Mouse (Mus musculus) neural tube, embryonic 14.5 days (tissue): ENCODE measurements around the gene Cnot4. TPM values are rescaled to one million over a fixed set of nuclear protein-coding genes. Genes with fewer than 3 reads are reported as not detected.
"Not testable (repeated sequence)": the region's sequence is repeated elsewhere in the genome, so short reads cannot be mapped to it uniquely, and the experiment has no call there.

Experiments
- ATAC-seq: fragments of 200-750 bp; cut with Nextera tagmentation; 2 replicates; pipeline ENCODE4 v1.8.0; 2017; ENCODE audit warnings: low read depth, mild to moderate bottlenecking, moderate TSS enrichment, moderate library complexity
- H3K27ac ChIP-seq: fragments of 300-500 bp; sonication (generic); 2 replicates; pipeline ENCODE4 v1.5.1; 2014; ENCODE audit warnings: low read depth, mild to moderate bottlenecking, control low read depth, low read length, moderate library complexity, mixed read lengths
- H3K27me3 ChIP-seq: fragments of 300-500 bp; sonication (generic); 2 replicates; pipeline ENCODE4 v1.6.1; 2014; ENCODE audit warnings: low read length; ENCODE audit not compliant: control insufficient read depth, insufficient read depth
- H3K36me3 ChIP-seq: fragments of 300-500 bp; sonication (generic); 2 replicates; pipeline ENCODE4 v1.6.1; 2014; ENCODE audit warnings: low read length, mixed read lengths; ENCODE audit not compliant: control insufficient read depth, insufficient read depth
- H3K4me1 ChIP-seq: fragments of 300-500 bp; sonication (generic); 2 replicates; pipeline ENCODE4 v1.6.1; 2014; ENCODE audit warnings: low read length; ENCODE audit not compliant: control insufficient read depth, insufficient read depth
- H3K4me2 ChIP-seq: fragments of 300-500 bp; sonication (generic); 2 replicates; pipeline ENCODE4 v1.6.1; 2014; ENCODE audit warnings: mild to moderate bottlenecking, low read depth, low read length, control low read depth
- H3K4me3 ChIP-seq: fragments of 300-500 bp; sonication (generic); 2 replicates; pipeline ENCODE4 v1.5.1; 2014; ENCODE audit warnings: low read depth, low read length, control low read depth, mixed read lengths
- H3K9ac ChIP-seq: fragments of 300-500 bp; sonication (generic); replicated peaks from 2 replicates; pipeline ENCODE4 v1.6.1; 2014; ENCODE audit warnings: low read depth, mild to moderate bottlenecking, control low read depth, low read length, mixed read lengths
- H3K9me3 ChIP-seq: fragments of 300-500 bp; sonication (generic); 2 replicates; pipeline ENCODE4 v1.6.1; 2016; ENCODE audit warnings: low read length; ENCODE audit not compliant: control insufficient read depth
- WGBS: fragments of 180-500 bp; shearing (Covaris S2); extraction: QIAGEN DNeasy Blood & Tissue Kit; methylation state at CpG from one replicate; pipeline ENCODE4 v1.1.7; 2014; 5-methylcytosine and 5-hydroxymethylcytosine counted together
- polyA plus RNA-seq: library from polyadenylated mRNA; unstranded; fragments of >200 nt; fragmentation: Nextera tagmentation; extraction: Ambion mirVana; gene quantifications from 2 replicates; pipeline ENCODE4 v1.2.1, GENCODE M21; 2014

The Cnot4 gene
- 38.0 and 41.9 TPM in 2 replicates for polyA plus RNA-seq

DNA sequence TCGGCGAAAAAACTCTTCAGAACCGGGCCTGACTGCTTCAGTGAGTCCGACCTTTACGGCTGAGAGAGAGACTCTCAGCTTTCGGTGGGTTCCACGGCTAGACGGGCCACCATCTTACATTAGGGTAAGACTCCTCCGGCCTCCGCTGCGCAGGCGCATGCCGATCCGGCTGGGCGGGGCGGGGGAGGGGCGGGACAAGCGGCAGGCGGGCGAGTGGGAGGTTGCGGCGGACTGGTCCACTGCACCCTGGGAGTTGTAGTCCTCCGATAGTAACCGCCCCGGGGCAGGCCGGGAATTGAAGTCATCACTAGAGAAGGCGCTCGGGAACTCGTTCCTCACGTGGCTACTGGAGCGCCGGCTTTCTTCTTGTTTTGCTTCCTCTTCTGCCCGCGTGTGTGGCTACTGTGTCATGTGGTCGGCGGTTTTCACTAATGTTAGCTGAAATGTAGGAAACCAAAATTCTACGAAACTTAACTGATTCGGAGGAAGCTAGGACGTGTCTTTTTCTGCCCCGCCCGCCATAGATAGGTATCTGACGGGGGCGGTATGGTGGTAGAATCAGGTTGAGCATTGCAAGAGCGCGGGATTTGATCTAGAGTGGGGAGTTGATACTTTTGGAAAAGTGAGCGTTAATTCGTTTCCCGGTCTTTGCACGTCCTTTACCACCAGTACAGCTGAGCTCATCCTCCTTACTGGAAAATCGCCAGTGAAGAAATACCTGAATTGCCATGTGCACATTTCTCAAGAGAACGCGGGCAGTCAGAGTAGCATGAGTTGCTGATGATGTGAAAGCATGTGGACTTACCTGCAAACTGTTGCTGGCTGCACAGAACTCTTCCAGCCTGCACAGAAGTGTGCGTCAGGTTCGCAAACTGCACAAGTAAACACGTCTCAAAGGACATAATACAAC lies at the start of gene Cnot4:
Cnot4 (minus strand) TSS at position 146 of the 910 bp plus-strand sequence.
- Histone ChIP-seq H3K9ac (peak within 1 kb of the TSS; percentile 57), H3K27me3 (no peaks in the 10 kb centered on the region), H3K9me3 (no peaks in the 10 kb centered on the region), H3K27ac (peak within 1 kb of the TSS; percentile 86), H3K4me3 (peak within 1 kb of the TSS; percentile 50), H3K4me1 (peaks cover 9% of the 10 kb centered on the region; the same call in 1 of the 2 replicates), H3K36me3 (no peaks in the 10 kb centered on the region), H3K4me2 (peak within 1 kb of the TSS; percentile 80)
- ATAC-seq: peak; percentile 99
- WGBS: under 1% methylated on average over 55 of the region's 55 CpGs

DNA sequence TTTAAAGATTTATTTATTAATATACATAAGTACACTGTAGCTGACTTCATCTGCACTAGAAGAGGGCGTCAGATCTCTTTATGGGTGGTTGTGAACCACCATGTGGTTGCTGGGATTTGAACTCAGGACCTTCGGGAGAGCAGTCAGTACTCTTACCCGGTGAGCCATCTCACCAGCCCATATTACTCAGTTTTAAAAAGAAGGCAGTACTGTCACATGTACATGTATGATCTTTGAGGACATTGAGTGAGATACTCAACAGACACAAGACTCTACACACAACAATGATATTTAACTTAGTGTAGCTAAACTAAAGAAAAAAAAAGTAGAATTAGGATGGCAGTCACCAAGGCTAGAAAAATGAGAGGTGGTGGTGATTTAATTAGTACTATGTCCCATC lies 45.8 kb upstream of the Cnot4 start:
- not testable (repeated sequence) for ATAC-seq, H3K4me2 ChIP-seq, H3K9ac ChIP-seq, H3K36me3 ChIP-seq, H3K27me3 ChIP-seq, H3K4me1 ChIP-seq, H3K4me3 ChIP-seq, H3K27ac ChIP-seq, H3K9me3 ChIP-seq
- WGBS: 98% methylated on average over 3 of the region's 3 CpGs

DNA sequence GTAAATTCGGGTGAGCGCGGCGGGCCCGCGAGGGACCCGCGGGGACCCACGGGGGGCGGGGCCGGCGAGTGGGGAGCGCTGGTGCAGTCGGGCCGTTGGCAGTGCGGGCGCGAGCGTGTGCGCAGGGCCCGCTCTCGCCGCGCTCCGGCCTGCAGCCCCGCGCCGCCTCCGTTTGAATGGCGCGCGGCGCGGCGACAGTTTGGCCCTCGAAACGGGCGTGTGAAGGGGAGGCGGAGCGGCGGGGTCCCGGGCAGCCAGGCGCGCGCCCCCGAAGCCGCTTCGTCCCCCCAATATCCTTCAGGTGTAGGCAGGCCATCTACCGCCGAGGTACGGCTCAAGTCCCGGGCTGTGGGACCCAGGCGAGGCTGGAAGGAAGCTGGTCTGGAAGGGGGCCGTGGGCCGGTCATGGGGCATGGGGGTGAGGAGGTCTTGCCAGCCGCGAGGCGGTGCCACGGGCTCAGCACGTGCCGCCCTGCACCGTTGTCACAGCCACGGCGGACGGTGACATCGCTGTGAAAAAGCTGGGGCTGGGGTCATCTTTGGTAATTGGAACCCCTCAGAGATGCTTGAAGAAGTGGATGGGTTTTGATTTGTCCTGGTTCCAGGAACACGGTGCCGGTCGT lies 44.2 kb upstream of the Cnot4 start:
- whole genome bisulfite sequencing: under 1% methylated on average over 58 of the region's 69 CpGs

DNA sequence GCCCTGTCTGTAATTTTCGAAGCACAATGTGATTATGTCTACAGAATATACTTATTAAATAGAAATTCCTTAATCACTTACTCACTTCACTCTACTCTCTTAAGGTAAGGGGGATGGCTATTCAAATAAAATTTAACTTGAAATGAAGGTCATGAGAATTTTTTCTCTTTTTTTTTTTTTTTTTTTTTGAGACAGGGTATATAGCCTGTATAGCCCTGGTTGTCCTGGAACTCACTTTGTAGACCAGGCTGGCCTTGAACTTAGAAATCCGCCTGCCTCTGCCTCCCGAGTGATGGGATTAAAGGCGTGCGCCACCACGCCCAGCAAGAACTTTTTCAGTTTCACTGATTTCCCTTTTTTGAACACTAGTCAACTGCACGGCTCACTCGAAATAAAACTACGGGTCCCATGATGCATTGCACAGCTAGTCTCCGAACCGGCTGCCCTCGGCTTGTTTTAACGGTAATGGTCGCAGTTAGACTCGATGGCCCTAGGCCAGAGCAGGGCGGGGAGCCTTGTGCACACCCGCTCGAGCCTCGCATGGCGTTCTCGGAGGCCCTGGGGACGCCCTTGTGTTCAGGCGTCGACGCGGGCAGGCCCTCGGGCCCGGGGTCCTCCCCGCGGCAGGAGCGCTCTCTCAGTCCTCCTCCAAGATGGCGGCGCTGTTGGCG lies 43.6 kb upstream of the Cnot4 start, which contains the start of gene Nup205:
Nup205 (plus strand) TSS at position 443 of the 671 bp plus-strand sequence.
- Histone ChIP-seq H3K9ac (peak within 1 kb of the TSS; percentile 88), H3K4me3 (peak within 1 kb of the TSS; percentile 61), H3K4me2 (peak within 1 kb of the TSS; percentile 76), H3K27me3 (no peaks in the 10 kb centered on the region), H3K36me3 (no peaks in the 10 kb centered on the region), H3K27ac (peak within 1 kb of the TSS; percentile 99), H3K9me3 (no peaks in the 10 kb centered on the region), H3K4me1 (0 out of 2 replicates have a peak, but pooled peaks cover 5% of the 10 kb centered on the region)
- peak; percentile 94 for ATAC-seq
- WGBS: 4% methylated on average over 34 of the region's 34 CpGs

More for the DNA sequence above, 44.2 kb upstream of the Cnot4 start:
- H3K4me2 ChIP-seq: peak overlapping the region; percentile 76
- ATAC-seq: peak; percentile 65
- H3K27ac ChIP-seq: peak overlapping the region; percentile 99
- no peaks in the 10 kb centered on the region for H3K36me3 ChIP-seq
- no peaks in the 10 kb centered on the region for H3K9me3 ChIP-seq
- H3K4me1 ChIP-seq: 0 out of 2 replicates have a peak, but pooled peaks cover 5% of the 10 kb centered on the region
- peak overlapping the region; percentile 61 for H3K4me3 ChIP-seq
- no peaks in the 10 kb centered on the region for H3K27me3 ChIP-seq
- H3K9ac ChIP-seq: peak overlapping the region; percentile 88

DNA sequence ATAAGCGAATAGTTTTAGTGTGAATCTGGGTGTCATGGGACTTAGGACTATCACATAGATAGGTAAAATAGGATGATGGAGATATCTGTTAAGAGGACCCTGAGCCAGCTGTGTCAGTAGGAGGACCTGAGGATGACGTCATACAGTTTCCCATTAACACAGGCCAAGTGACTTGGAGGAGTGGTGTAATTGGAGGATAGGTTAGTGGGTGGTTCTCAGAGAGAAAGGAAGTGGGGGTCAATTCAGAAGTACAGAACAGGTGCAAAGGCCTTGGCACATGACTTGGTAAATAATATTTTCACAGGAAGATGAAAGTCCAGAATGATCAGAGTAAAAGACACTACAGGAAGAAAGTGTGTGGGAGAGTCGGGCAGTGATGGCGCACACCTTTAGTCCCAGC lies 39.7 kb upstream of the Cnot4 start:
- Histone ChIP-seq H3K27me3 (no peaks in the 10 kb centered on the region), H3K9ac (no peak overlapping the region), H3K4me1 (no peaks in the 10 kb centered on the region), H3K4me3 (no peak overlapping the region), H3K9me3 (no peaks in the 10 kb centered on the region), H3K36me3 (no peaks in the 10 kb centered on the region), H3K4me2 (no peak overlapping the region), H3K27ac (no peak overlapping the region)
- ATAC-seq: no peak
- WGBS: 89% methylated on average over 4 of the region's 4 CpGs

DNA sequence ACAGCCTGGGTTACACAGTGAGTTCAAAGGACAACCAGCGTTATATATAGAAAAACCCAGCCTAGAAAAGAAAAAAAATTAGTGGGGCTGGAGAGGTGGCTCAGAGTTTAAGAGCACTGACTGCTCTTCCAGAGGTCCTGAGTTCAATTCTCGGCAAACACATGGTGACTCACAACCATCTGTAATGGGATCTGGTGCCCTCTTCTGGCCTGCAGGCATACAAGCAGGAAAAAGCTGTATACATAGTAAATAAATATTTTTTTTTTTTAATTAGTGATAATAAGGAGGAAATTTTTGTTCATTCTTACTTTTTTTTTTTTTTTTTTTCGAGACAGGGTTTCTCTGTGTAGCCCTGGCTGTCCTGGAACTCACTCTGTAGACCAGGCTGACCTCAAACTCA lies 38.5 kb upstream of the Cnot4 start:
- WGBS: 71% methylated on average over 2 of the region's 3 CpGs

DNA sequence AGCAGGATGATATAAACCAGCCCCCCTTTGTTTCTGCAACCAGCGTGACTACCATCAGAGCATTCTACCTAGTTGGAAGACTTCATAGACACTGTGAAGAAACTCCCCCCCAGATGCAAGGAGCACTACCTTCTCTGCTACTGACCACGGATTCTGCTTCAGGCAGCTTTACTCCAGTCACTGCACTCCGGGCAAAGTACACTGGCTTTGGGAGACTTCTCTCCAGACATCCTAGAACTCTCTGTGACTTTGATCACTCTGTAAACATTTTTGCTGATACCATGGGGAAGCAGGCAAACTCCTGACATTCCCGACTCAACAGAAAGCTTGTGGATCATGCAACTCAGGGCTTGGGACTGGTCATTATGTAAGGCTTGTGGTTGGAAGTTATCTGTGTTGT lies 35.7 kb upstream of the Cnot4 start:
- no peak for ATAC-seq
- WGBS: 82% methylated on average over 4 of the region's 4 CpGs
- H3K9me3 ChIP-seq: no peaks in the 10 kb centered on the region
- no peaks in the 10 kb centered on the region for H3K36me3 ChIP-seq
- no peak overlapping the region for H3K4me3 ChIP-seq
- no peak overlapping the region for H3K9ac ChIP-seq
- no peak overlapping the region for H3K4me2 ChIP-seq
- H3K27ac ChIP-seq: no peak overlapping the region
- H3K4me1 ChIP-seq: no peaks in the 10 kb centered on the region
- no peaks in the 10 kb centered on the region for H3K27me3 ChIP-seq

More for the DNA sequence above, 38.5 kb upstream of the Cnot4 start:
- H3K9me3 ChIP-seq, H3K4me2 ChIP-seq, H3K27me3 ChIP-seq, H3K36me3 ChIP-seq, H3K4me1 ChIP-seq, H3K27ac ChIP-seq, ATAC-seq, H3K9ac ChIP-seq, H3K4me3 ChIP-seq: not testable (repeated sequence)

DNA sequence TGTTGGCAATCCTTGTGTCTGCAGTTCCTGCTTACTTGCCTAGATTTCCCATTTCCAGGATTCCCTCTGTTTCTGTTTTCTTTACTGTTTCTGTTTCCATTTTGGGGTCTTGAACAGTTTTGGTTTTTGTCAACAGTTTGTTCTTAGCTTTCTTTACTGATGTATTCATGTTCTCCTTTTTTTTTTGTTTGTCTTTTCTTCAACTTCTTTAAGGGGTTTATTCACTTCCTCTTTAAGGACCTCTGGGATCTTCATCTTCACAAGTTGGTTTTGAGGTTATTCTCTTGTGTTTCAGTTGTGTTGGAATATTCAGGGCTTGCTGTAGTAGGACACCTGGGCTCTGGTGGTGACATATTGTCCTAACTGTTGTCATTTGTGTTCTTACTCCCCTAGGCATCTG lies 21.0 kb upstream of the Cnot4 start:
- Histone ChIP-seq H3K4me1 (no peaks in the 10 kb centered on the region), H3K9ac (no peak overlapping the region), H3K27me3 (no peaks in the 10 kb centered on the region), H3K9me3 (no peaks in the 10 kb centered on the region), H3K27ac (no peak overlapping the region), H3K36me3 (no peaks in the 10 kb centered on the region), H3K4me3 (no peak overlapping the region), H3K4me2 (no peak overlapping the region)
- no peak for ATAC-seq
